Mouse (Mus musculus) hindbrain, embryonic 12.5 days (tissue): ENCODE data around the gene Wwox. TPM values are rescaled to one million over a fixed set of nuclear protein-coding genes. Genes with fewer than 3 reads are reported as not detected.
A peak's percentile ranks its signal among the peaks of the same experiment; 100 is the strongest.

ENCODE experiments used
- ATAC-seq: fragments of 200-750 bp; cut with Nextera tagmentation; 2 replicates; pipeline ENCODE4 v1.8.0; 2017; ENCODE audit warnings: moderate TSS enrichment; ENCODE audit not compliant: low FRiP score
- H3K27ac ChIP-seq: fragments of 300-500 bp; sonication (generic); 2 replicates; pipeline ENCODE4 v1.5.1; 2016; ENCODE audit warnings: mild to moderate bottlenecking
- H3K27me3 ChIP-seq: fragments of 300-500 bp; sonication (generic); 2 replicates; pipeline ENCODE4 v1.6.1; 2016; ENCODE audit warnings: mild to moderate bottlenecking
- H3K36me3 ChIP-seq: fragments of 300-500 bp; sonication (generic); 2 replicates; pipeline ENCODE4 v1.6.1; 2016; ENCODE audit warnings: mild to moderate bottlenecking
- H3K4me1 ChIP-seq: fragments of 300-500 bp; sonication (generic); 2 replicates; pipeline ENCODE4 v1.6.1; 2016
- H3K4me2 ChIP-seq: fragments of 300-500 bp; sonication (generic); replicated peaks from 2 replicates; pipeline ENCODE4 v1.6.1; 2016; ENCODE audit warnings: mild to moderate bottlenecking
- H3K4me3 ChIP-seq: fragments of 300-500 bp; sonication (generic); 2 replicates; pipeline ENCODE4 v1.5.1; 2016; ENCODE audit warnings: mild to moderate bottlenecking
- H3K9ac ChIP-seq: fragments of 300-500 bp; sonication (generic); 2 replicates; pipeline ENCODE4 v1.6.1; 2016; ENCODE audit warnings: mild to moderate bottlenecking, moderate library complexity
- H3K9me3 ChIP-seq: fragments of 300-500 bp; sonication (generic); replicated peaks from 2 replicates; pipeline ENCODE4 v1.6.1; 2016; ENCODE audit warnings: mild to moderate bottlenecking
- WGBS: fragments of 180-500 bp; shearing (Covaris S2); methylation state at CpG from one replicate; pipeline ENCODE4 v1.1.7; 2016; 5-methylcytosine and 5-hydroxymethylcytosine counted together
- polyA plus RNA-seq: library from polyadenylated mRNA; unstranded; fragments of >200 nt; fragmentation: Nextera tagmentation; extraction: Ambion mirVana; gene quantifications from 2 replicates; pipeline ENCODE4 v1.2.1, GENCODE M21; 2016

Gene Wwox
- polyA plus RNA-seq, 1 experiment from 2014 or later, result 13.8 TPM

- Histone ChIP-seq H3K4me2 (no peak overlapping the region), H3K9me3 (no peaks in the 10 kb centered on the region), H3K4me3 (no peak overlapping the region), H3K9ac (no peak overlapping the region), H3K27ac (no peak overlapping the region), H3K27me3 (no peaks in the 10 kb centered on the region), H3K4me1 (peaks cover 8% of the 10 kb centered on the region), H3K36me3 (no peaks in the 10 kb centered on the region)
- no peak for ATAC-seq
- 94% methylated on average over 2 of the region's 2 CpGs for WGBS
Measured at GRCm38 (mm10) chr8:115112062-115112461, 672.6 kb downstream of the Wwox start.

GRCm38 (mm10) chr8:115114498-115114897, 675.0 kb downstream of the Wwox start:
- no peak for ATAC-seq
- Histone ChIP-seq H3K9ac (no peak overlapping the region), H3K27ac (no peak overlapping the region), H3K4me2 (no peak overlapping the region), H3K4me3 (no peak overlapping the region), H3K4me1 (peaks cover 4% of the 10 kb centered on the region; the same call in 1 of the 2 replicates), H3K36me3 (no peaks in the 10 kb centered on the region), H3K9me3 (no peaks in the 10 kb centered on the region), H3K27me3 (no peaks in the 10 kb centered on the region)
- WGBS, result 29% methylated on average over 6 of the region's 6 CpGs

GRCm38 (mm10) chr8:115126081-115126480, 686.6 kb downstream of the Wwox start:
- ATAC-seq, result no peak
- H3K9me3 ChIP-seq, result no peaks in the 10 kb centered on the region
- no peaks in the 10 kb centered on the region for H3K4me1 ChIP-seq
- H3K4me2 ChIP-seq, result no peak overlapping the region
- H3K36me3 ChIP-seq, result no peaks in the 10 kb centered on the region
- 53% methylated on average over 7 of the region's 7 CpGs for WGBS
- no peak overlapping the region for H3K27ac ChIP-seq
- H3K27me3 ChIP-seq, result no peaks in the 10 kb centered on the region
- H3K4me3 ChIP-seq, result no peak overlapping the region
- no peak overlapping the region for H3K9ac ChIP-seq

GRCm38 (mm10) chr8:115126674-115127073, 687.2 kb downstream of the Wwox start:
- no peak overlapping the region for H3K4me2 ChIP-seq
- no peak overlapping the region for H3K4me3 ChIP-seq
- no peak overlapping the region for H3K9ac ChIP-seq
- no peak for ATAC-seq
- no peaks in the 10 kb centered on the region for H3K9me3 ChIP-seq
- H3K4me1 ChIP-seq, result no peaks in the 10 kb centered on the region
- 96% methylated on average over 5 of the region's 5 CpGs for WGBS
- H3K27ac ChIP-seq, result no peak overlapping the region
- no peaks in the 10 kb centered on the region for H3K36me3 ChIP-seq
- H3K27me3 ChIP-seq, result no peaks in the 10 kb centered on the region

- H3K9ac ChIP-seq, result no peak overlapping the region
- no peak overlapping the region for H3K4me3 ChIP-seq
- no peak overlapping the region for H3K27ac ChIP-seq
- H3K4me2 ChIP-seq, result no peak overlapping the region
- ATAC-seq, result no peak
- no peaks in the 10 kb centered on the region for H3K36me3 ChIP-seq
- H3K27me3 ChIP-seq, result no peaks in the 10 kb centered on the region
- no peaks in the 10 kb centered on the region for H3K9me3 ChIP-seq
- WGBS, result 93% methylated on average over 4 of the region's 4 CpGs
- H3K4me1 ChIP-seq, result peaks cover 11% of the 10 kb centered on the region
Measured at GRCm38 (mm10) chr8:115129307-115129706, 689.9 kb downstream of the Wwox start.

- Histone ChIP-seq H3K4me2 (no peak overlapping the region), H3K36me3 (no peaks in the 10 kb centered on the region), H3K27me3 (no peaks in the 10 kb centered on the region), H3K4me1 (peaks cover 11% of the 10 kb centered on the region), H3K27ac (no peak overlapping the region), H3K4me3 (no peak overlapping the region), H3K9ac (no peak overlapping the region), H3K9me3 (no peaks in the 10 kb centered on the region)
- ATAC-seq, result no peak
- WGBS, result 73% methylated on average over 17 of the region's 17 CpGs
Measured at GRCm38 (mm10) chr8:115133119-115133518, 693.7 kb downstream of the Wwox start.

GRCm38 (mm10) chr8:115133711-115134218, 694.3 kb downstream of the Wwox start:
- no peak for ATAC-seq
- Histone ChIP-seq H3K9me3 (no peaks in the 10 kb centered on the region), H3K27me3 (no peaks in the 10 kb centered on the region), H3K4me3 (no peak overlapping the region), H3K4me2 (no peak overlapping the region), H3K36me3 (no peaks in the 10 kb centered on the region), H3K4me1 (peaks cover 11% of the 10 kb centered on the region), H3K27ac (no peak overlapping the region), H3K9ac (no peak overlapping the region)
- 35% methylated on average over 7 of the region's 7 CpGs for WGBS

- Histone ChIP-seq H3K36me3 (no peaks in the 10 kb centered on the region), H3K9ac (no peak overlapping the region), H3K4me1 (peaks cover 23% of the 10 kb centered on the region), H3K27me3 (no peaks in the 10 kb centered on the region), H3K9me3 (no peaks in the 10 kb centered on the region), H3K4me2 (no peak overlapping the region), H3K27ac (no peak overlapping the region), H3K4me3 (no peak overlapping the region)
- ATAC-seq, result no peak
- 90% methylated on average over 10 of the region's 10 CpGs for WGBS
Measured at GRCm38 (mm10) chr8:115136888-115137287, 697.4 kb downstream of the Wwox start.

- Histone ChIP-seq H3K27ac (0 out of 2 replicates have a peak overlapping the region, but pooled peaks have one; percentile 17), H3K9ac (no peak overlapping the region), H3K27me3 (no peaks in the 10 kb centered on the region), H3K4me2 (no peak overlapping the region), H3K9me3 (no peaks in the 10 kb centered on the region), H3K4me1 (peaks cover 22% of the 10 kb centered on the region), H3K36me3 (no peaks in the 10 kb centered on the region), H3K4me3 (no peak overlapping the region)
- ATAC-seq, result no peak
- WGBS, result 38% methylated on average over 8 of the region's 8 CpGs
Measured at GRCm38 (mm10) chr8:115141614-115142013, 702.2 kb downstream of the Wwox start.

GRCm38 (mm10) chr8:115143530-115144320, 704.3 kb downstream of the Wwox start:
- 30% methylated on average over 9 of the region's 9 CpGs for WGBS
- Histone ChIP-seq H3K27me3 (0 out of 2 replicates have a peak, but pooled peaks cover under 1% of the 10 kb centered on the region), H3K4me3 (no peak overlapping the region), H3K36me3 (no peaks in the 10 kb centered on the region), H3K9me3 (no peaks in the 10 kb centered on the region), H3K27ac (no peak overlapping the region), H3K4me1 (peaks cover 33% of the 10 kb centered on the region), H3K9ac (no peak overlapping the region), H3K4me2 (no peak overlapping the region)
- ATAC-seq, result 0 out of 2 replicates have a peak, but pooled peaks have one; percentile 29

- H3K4me3 ChIP-seq, result no peak overlapping the region
- no peak overlapping the region for H3K27ac ChIP-seq
- ATAC-seq, result no peak
- H3K4me2 ChIP-seq, result no peak overlapping the region
- H3K27me3 ChIP-seq, result 0 out of 2 replicates have a peak, but pooled peaks cover 7% of the 10 kb centered on the region
- 44% methylated on average over 9 of the region's 9 CpGs for WGBS
- no peaks in the 10 kb centered on the region for H3K9me3 ChIP-seq
- H3K36me3 ChIP-seq, result no peaks in the 10 kb centered on the region
- no peak overlapping the region for H3K9ac ChIP-seq
- H3K4me1 ChIP-seq, result peaks cover 40% of the 10 kb centered on the region
Measured at GRCm38 (mm10) chr8:115147006-115147405, 707.6 kb downstream of the Wwox start.

GRCm38 (mm10) chr8:115150446-115151109, 711.1 kb downstream of the Wwox start:
- Histone ChIP-seq H3K27ac (peak overlapping the region; percentile 31; the same call in 1 of the 2 replicates), H3K27me3 (0 out of 2 replicates have a peak, but pooled peaks cover 7% of the 10 kb centered on the region), H3K9ac (no peak overlapping the region), H3K4me1 (peaks cover 31% of the 10 kb centered on the region), H3K4me3 (no peak overlapping the region), H3K36me3 (no peaks in the 10 kb centered on the region), H3K4me2 (no peak overlapping the region), H3K9me3 (no peaks in the 10 kb centered on the region)
- 59% methylated on average over 24 of the region's 24 CpGs for WGBS
- peak; percentile 63 for ATAC-seq
